Mouse (Mus musculus) MEL (cell line): Measurements from ENCODE around the gene Mill2. TPM values are rescaled to one million over a fixed set of nuclear protein-coding genes. Genes with fewer than 3 reads are reported as not detected.

ENCODE experiments used
- DNase-seq: peaks from one replicate; pipeline ENCODE4 v3.0.0; 2011; ENCODE audit warnings: low read depth, low spot score
- H3K27ac ChIP-seq: 2 replicates; pipeline ENCODE4 v1.5.1; 2012; ENCODE audit warnings: low read depth, mild to moderate bottlenecking, control low read depth, low read length, moderate library complexity; ENCODE audit not compliant: control insufficient read depth
- H3K27me3 ChIP-seq, 2 experiments: fragments of 150-350 bp in 1 of 2; sonication (generic) in 1 of 2; 2 replicates each; pipeline ENCODE4 v1.6.1; 2012; ENCODE audit warnings: low read length in 2 of 2, mild to moderate bottlenecking in 2 of 2, improper control_type of control experiment in 1 of 2, moderate library complexity in 1 of 2; ENCODE audit not compliant: insufficient read depth in 2 of 2, control insufficient read depth in 1 of 2
- H3K36me3 ChIP-seq, 2 experiments: 2 replicates each; pipeline ENCODE4 v1.6.1; 2012 to 2014; ENCODE audit warnings: low read length in 2 of 2, improper control_type of control experiment in 1 of 2, inconsistent platforms in 1 of 2, mild to moderate bottlenecking in 1 of 2; ENCODE audit not compliant: insufficient read depth in 2 of 2, control insufficient read depth in 1 of 2
- H3K4me1 ChIP-seq, 2 experiments: fragments of 150-350 bp in 1 of 2; sonication (generic) in 1 of 2; 2 replicates each; pipeline ENCODE4 v1.6.1; 2012; ENCODE audit warnings: low read length in 2 of 2, improper control_type of control experiment in 1 of 2, mild to moderate bottlenecking in 1 of 2; ENCODE audit not compliant: insufficient read depth in 2 of 2, control insufficient read depth in 1 of 2
- H3K4me3 ChIP-seq, 2 experiments: fragments of 150-350 bp in 1 of 2; sonication (generic) in 1 of 2; 2 replicates each; pipeline ENCODE4 v1.5.1; 2012; ENCODE audit warnings: low read depth in 2 of 2, low read length in 2 of 2, mild to moderate bottlenecking in 2 of 2, moderate library complexity in 2 of 2, control low read depth in 1 of 2, improper control_type of control experiment in 1 of 2; ENCODE audit not compliant: control insufficient read depth in 1 of 2, insufficient read depth in 1 of 2
- H3K79me2 ChIP-seq: 2 replicates; pipeline ENCODE4 v1.6.1; 2012; ENCODE audit warnings: mild to moderate bottlenecking, low read length, moderate library complexity; ENCODE audit not compliant: control insufficient read depth, poor library complexity, insufficient read depth
- H3K9ac ChIP-seq: 2 replicates; pipeline ENCODE4 v1.6.1; 2012; ENCODE audit warnings: low read depth, mild to moderate bottlenecking, control low read depth, low read length, moderate library complexity; ENCODE audit not compliant: control insufficient read depth, poor library complexity, severe bottlenecking
- H3K9me3 ChIP-seq: fragments of 150-350 bp; sonication (generic); replicated peaks from 2 replicates; pipeline ENCODE4 v1.6.1; 2012; ENCODE audit warnings: mild to moderate bottlenecking, low read length, improper control_type of control experiment, moderate library complexity; ENCODE audit not compliant: insufficient read depth
- BHLHE40 ChIP-seq: IDR thresholded peaks from 2 replicates; pipeline ENCODE4 v1.6.1; 2012; ENCODE audit warnings: low read depth, mild to moderate bottlenecking, inconsistent platforms, low read length, improper control_type of control experiment, borderline replicate concordance
- CHD1 ChIP-seq: IDR thresholded peaks from 2 replicates; pipeline ENCODE4 v1.6.1; 2012; ENCODE audit warnings: low read depth, mild to moderate bottlenecking, inconsistent platforms, low read length, improper control_type of control experiment
- CTCF ChIP-seq, 3 experiments: IDR thresholded peaks in 2 of 3; conservative IDR thresholded peaks in 1 of 3; 2 replicates each; pipeline ENCODE4 v1.5.1; 2011 to 2012; ENCODE audit warnings: low read length in 3 of 3, low read depth in 2 of 3, mild to moderate bottlenecking in 2 of 3, improper control_type of control experiment in 1 of 3, inconsistent platforms in 1 of 3, mixed read lengths in 1 of 3, moderate library complexity in 1 of 3; ENCODE audit not compliant: control insufficient read depth in 1 of 3, insufficient read depth in 1 of 3, poor library complexity in 1 of 3, severe bottlenecking in 1 of 3
- ETS1 ChIP-seq: IDR thresholded peaks from 2 replicates; pipeline ENCODE4 v1.6.1; 2012; ENCODE audit warnings: low read depth, mild to moderate bottlenecking, inconsistent platforms, low read length, improper control_type of control experiment, moderate library complexity
- GABPA ChIP-seq: IDR thresholded peaks from 2 replicates; pipeline ENCODE4 v1.6.1; 2012; ENCODE audit warnings: low read depth, mild to moderate bottlenecking, inconsistent platforms, low read length, improper control_type of control experiment, moderate library complexity
- GATA1 ChIP-seq: IDR thresholded peaks from 2 replicates; pipeline ENCODE4 v1.6.1; 2011; ENCODE audit warnings: low read depth, low read length, improper control_type of control experiment
- MAZ ChIP-seq: IDR thresholded peaks from 2 replicates; pipeline ENCODE4 v1.6.1; 2012; ENCODE audit warnings: low read depth, mild to moderate bottlenecking, inconsistent platforms, low read length, improper control_type of control experiment
- MEF2A ChIP-seq: IDR thresholded peaks from 2 replicates; pipeline ENCODE4 v1.6.1; 2014; ENCODE audit warnings: low read depth, mild to moderate bottlenecking, inconsistent platforms, low read length, improper control_type of control experiment; ENCODE audit not compliant: poor library complexity, insufficient replicate concordance, severe bottlenecking; ENCODE audit errors: extremely low read depth
- MXI1 ChIP-seq: IDR thresholded peaks from 2 replicates; pipeline ENCODE4 v1.6.1; 2011; ENCODE audit warnings: mild to moderate bottlenecking, low read depth, low read length, improper control_type of control experiment
- MYB ChIP-seq: IDR thresholded peaks from 2 replicates; pipeline ENCODE4 v1.6.1; 2011; ENCODE audit warnings: mild to moderate bottlenecking, low read depth, low read length, improper control_type of control experiment
- POLR2A ChIP-seq, 2 experiments: IDR thresholded peaks; 2 replicates each; pipeline ENCODE4 v1.6.1; 2011 to 2012; ENCODE audit warnings: low read length in 2 of 2, mild to moderate bottlenecking in 2 of 2, control low read depth in 1 of 2, improper control_type of control experiment in 1 of 2, low read depth in 1 of 2, moderate library complexity in 1 of 2; ENCODE audit not compliant: control insufficient read depth in 1 of 2, insufficient read depth in 1 of 2, poor library complexity in 1 of 2
- RCOR1 ChIP-seq: IDR thresholded peaks from 2 replicates; pipeline ENCODE4 v1.6.1; 2012; ENCODE audit warnings: low read depth, mild to moderate bottlenecking, inconsistent platforms, low read length, improper control_type of control experiment
- SMC3 ChIP-seq: IDR thresholded peaks from 2 replicates; pipeline ENCODE4 v1.6.1; 2011; ENCODE audit warnings: low read depth, low read length, improper control_type of control experiment
- TAL1 ChIP-seq: IDR thresholded peaks from 2 replicates; pipeline ENCODE4 v1.6.1; 2012; ENCODE audit warnings: mild to moderate bottlenecking, inconsistent platforms, low read length, moderate library complexity, mixed read lengths
- TBP ChIP-seq: IDR thresholded peaks from 2 replicates; pipeline ENCODE4 v1.8.0; 2011; ENCODE audit warnings: low read depth, low read length, improper control_type of control experiment
- TCF12 ChIP-seq: IDR thresholded peaks from 2 replicates; pipeline ENCODE4 v1.6.1; 2014; ENCODE audit warnings: low read depth, mild to moderate bottlenecking, inconsistent platforms, low read length, improper control_type of control experiment, moderate library complexity
- UBTF ChIP-seq: IDR thresholded peaks from 2 replicates; pipeline ENCODE4 v1.6.1; 2012; ENCODE audit warnings: low read depth, mild to moderate bottlenecking, inconsistent platforms, low read length, improper control_type of control experiment, moderate library complexity, borderline replicate concordance; ENCODE audit not compliant: insufficient read depth
- USF2 ChIP-seq, 2 experiments: IDR thresholded peaks; 2 replicates each; pipeline ENCODE4 v1.6.1; 2011 to 2012; ENCODE audit warnings: improper control_type of control experiment in 2 of 2, low read length in 2 of 2, borderline replicate concordance in 1 of 2, inconsistent platforms in 1 of 2, low read depth in 1 of 2, mild to moderate bottlenecking in 1 of 2; ENCODE audit not compliant: insufficient read depth in 1 of 2
- ZC3H11A ChIP-seq: IDR thresholded peaks from 2 replicates; pipeline ENCODE4 v1.6.1; 2012; ENCODE audit warnings: low read depth, mild to moderate bottlenecking, inconsistent platforms, low read length, improper control_type of control experiment
- ZNF384 ChIP-seq: IDR thresholded peaks from 2 replicates; pipeline ENCODE4 v1.6.1; 2012; ENCODE audit warnings: low read depth, mild to moderate bottlenecking, inconsistent platforms, low read length, improper control_type of control experiment
- polyA plus RNA-seq, 2 experiments: library from polyadenylated mRNA; stranded (reverse) in 1 of 2; unstranded in 1 of 2; fragments of >175 nt in 1 of 2; fragments of >200 nt in 1 of 2; gene quantifications; 2 replicates each; pipeline versions ENCODE4 v1.2.1 to v1.2.4; 2012; ENCODE audit warnings: low replicate concordance in 2 of 2, low read depth in 1 of 2; ENCODE audit not compliant: insufficient read length in 2 of 2, insufficient read depth in 1 of 2, missing spikeins in 1 of 2
- total RNA-seq: library from RNA; depleted of rRNA; stranded (reverse); fragments of 300-350 nt; gene quantifications from 2 replicates; pipeline ENCODE4 v1.2.3, GENCODE M21; 2012

The Mill2 gene
- total and polyA plus RNA-seq, 3 experiments: 0.08 to 0.13 TPM; not detected in 1

GRCm38 (mm10) chr7:18848395-18848794 lies 8.6 kb downstream of the Mill2 start:
- no peak for TF ChIP-seq RCOR1
- no peak for TF ChIP-seq CHD1
- no peak for TF ChIP-seq MEF2A
- no peak for TF ChIP-seq TAL1
- TF ChIP-seq MYB: no peak
- no peak for TF ChIP-seq ETS1
- TF ChIP-seq BHLHE40: no peak
- TF ChIP-seq UBTF: no peak
- no peak for TF ChIP-seq MAZ
- TF ChIP-seq, all 39 proteins: peak for 0
- Histone ChIP-seq H3K27me3 (no peaks in the 10 kb centered on the region; a peak in 3 of 4 replicates), H3K79me2 (no peaks in the 10 kb centered on the region), H3K27ac (no peak overlapping the region), H3K4me1 (0 out of 4 replicates have a peak, but pooled peaks cover 0 to 7% of the 10 kb centered on the region in 2 experiments), H3K9me3 (no peaks in the 10 kb centered on the region), H3K4me3 (no peak overlapping the region), H3K36me3 (no peaks in the 10 kb centered on the region), H3K9ac (no peak overlapping the region)
- no peak for DNase-seq

- Histone ChIP-seq H3K27ac (no peak overlapping the region), H3K79me2 (no peaks in the 10 kb centered on the region), H3K4me1 (no peaks in the 10 kb centered on the region), H3K36me3 (no peaks in the 10 kb centered on the region), H3K27me3 (no peaks in the 10 kb centered on the region; a peak in 2 of 4 replicates), H3K4me3 (no peak overlapping the region), H3K9ac (no peak overlapping the region), H3K9me3 (no peaks in the 10 kb centered on the region)
- TF ChIP-seq TBP (no peak), ZNF384 (no peak), TCF12 (no peak), GATA1 (no peak), GABPA (no peak), SMC3 (no peak), ZC3H11A (no peak), MXI1 (no peak), MEF2A (no peak), ETS1 (no peak), CTCF (IDR thresholded peaks at IDR 0.05 in 2 of 3, conservative IDR thresholded peaks at IDR 0.05 in 1 of 3; ENCODE audit: control insufficient read depth in 1 of 3, insufficient read depth in 1 of 3, low read depth in 2 of 3, low read length in 3 of 3, poor library complexity in 1 of 3, severe bottlenecking in 1 of 3) (no peak), BHLHE40 (no peak), USF2 (IDR thresholded peaks at IDR 0.05; ENCODE audit: borderline replicate concordance in 1 of 2, insufficient read depth in 1 of 2, low read depth in 1 of 2, low read length in 2 of 2) (no peak), POLR2A (IDR thresholded peaks at IDR 0.05; ENCODE audit: control insufficient read depth in 1 of 2, insufficient read depth in 1 of 2, low read depth in 1 of 2, low read length in 2 of 2, poor library complexity in 1 of 2) (no peak), TAL1 (no peak)
- no peak for DNase-seq
Measured at GRCm38 (mm10) chr7:18858310-18858916, 18.6 kb downstream of the Mill2 start.
